Mouse (Mus musculus) limb, embryonic 13.5 days (tissue): Measurements from ENCODE around the gene Lhfp. TPM values are rescaled to one million over a fixed set of nuclear protein-coding genes. Genes with fewer than 3 reads are reported as not detected.
A peak's percentile ranks its signal among the peaks of the same experiment; 100 is the strongest.

Source experiments
- ATAC-seq: fragments of 200-750 bp; cut with Nextera tagmentation; 2 replicates; pipeline ENCODE4 v1.8.0; 2017; ENCODE audit warnings: low read depth, moderate number of reproducible peaks, moderate TSS enrichment; ENCODE audit not compliant: low FRiP score
- H3K27ac ChIP-seq: fragments of 300-500 bp; sonication (generic); 2 replicates; pipeline ENCODE4 v1.5.1; 2015; ENCODE audit warnings: inconsistent platforms, mild to moderate bottlenecking, moderate library complexity
- H3K27me3 ChIP-seq: fragments of 300-500 bp; sonication (generic); 2 replicates; pipeline ENCODE4 v1.6.1; 2015; ENCODE audit warnings: mild to moderate bottlenecking, inconsistent platforms
- H3K36me3 ChIP-seq: fragments of 300-500 bp; sonication (generic); 2 replicates; pipeline ENCODE4 v1.6.1; 2015; ENCODE audit warnings: inconsistent platforms, mild to moderate bottlenecking, moderate library complexity
- H3K4me1 ChIP-seq: fragments of 300-500 bp; sonication (generic); 2 replicates; pipeline ENCODE4 v1.6.1; 2015; ENCODE audit warnings: inconsistent platforms
- H3K4me2 ChIP-seq: fragments of 300-500 bp; sonication (generic); replicated peaks from 2 replicates; pipeline ENCODE4 v1.6.1; 2015; ENCODE audit warnings: inconsistent platforms, mild to moderate bottlenecking, moderate library complexity
- H3K4me3 ChIP-seq: fragments of 300-500 bp; sonication (generic); 2 replicates; pipeline ENCODE4 v1.5.1; 2015; ENCODE audit warnings: moderate library complexity, mild to moderate bottlenecking, inconsistent platforms
- H3K9ac ChIP-seq: fragments of 300-500 bp; sonication (generic); 2 replicates; pipeline ENCODE4 v1.6.1; 2015; ENCODE audit warnings: mild to moderate bottlenecking, inconsistent platforms
- H3K9me3 ChIP-seq: fragments of 300-500 bp; sonication (generic); 2 replicates; pipeline ENCODE4 v1.6.1; 2016; ENCODE audit warnings: inconsistent platforms
- WGBS: fragments of 180-500 bp; shearing (Covaris S2); methylation state at CpG from one replicate; pipeline ENCODE4 v1.1.7; 2015; 5-methylcytosine and 5-hydroxymethylcytosine counted together
- polyA plus RNA-seq: library from polyadenylated mRNA; unstranded; fragments of >200 nt; fragmentation: Nextera tagmentation; extraction: Ambion mirVana; gene quantifications from 2 replicates; pipeline ENCODE4 v1.2.1, GENCODE M21; 2015

The Lhfp gene
- 94.2 and 98.0 TPM in 2 replicates for polyA plus RNA-seq

DNA sequence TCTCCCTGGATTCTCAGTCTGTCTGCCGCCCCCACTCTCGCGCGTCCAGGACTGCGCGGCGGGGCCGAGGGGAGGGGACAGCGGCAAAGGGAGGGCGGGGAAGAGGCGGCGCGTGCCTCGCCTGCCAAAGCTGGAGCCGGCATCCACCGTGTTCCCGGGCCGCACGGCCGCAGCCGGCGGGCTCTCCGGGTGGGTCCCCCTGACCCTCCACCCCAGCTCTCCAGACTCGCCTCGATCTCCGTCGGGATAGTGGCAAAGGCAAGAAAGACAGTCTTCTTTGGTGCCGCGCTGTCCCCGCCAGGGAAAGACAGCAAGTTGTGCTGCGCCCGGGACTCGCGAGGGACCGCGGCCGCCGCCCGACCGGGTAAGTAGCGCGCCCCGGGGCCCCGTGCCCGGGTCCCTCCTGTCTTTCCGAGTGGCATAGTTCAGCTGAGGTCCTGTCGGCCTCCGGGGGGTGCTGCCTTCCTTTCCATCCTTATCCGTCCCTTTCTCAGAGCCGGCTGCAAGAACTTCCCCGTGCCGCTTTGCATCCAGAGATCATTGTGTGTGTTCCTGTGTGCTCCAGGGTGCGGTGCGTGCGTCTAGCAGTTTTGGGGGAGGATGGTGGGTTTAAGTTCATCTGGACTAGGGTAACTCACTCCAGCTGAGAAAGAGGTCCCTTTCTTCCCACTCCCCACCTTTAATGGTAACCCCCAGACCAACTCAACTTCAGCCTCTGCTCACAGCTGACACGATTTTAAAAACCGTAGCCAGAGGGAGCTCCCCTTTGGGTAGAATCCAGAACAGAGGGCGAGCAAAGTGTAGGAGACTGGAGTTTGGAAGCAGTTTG is at the start of gene Lhfp:
Gene Lhfp, plus strand, starts transcription at position 118 of the 829 bp plus-strand sequence.
- peak; percentile 90 for ATAC-seq
- H3K9me3 ChIP-seq, result no peaks in the 10 kb centered on the region
- H3K27me3 ChIP-seq, result peaks cover 5% of the 10 kb centered on the region; the same call in 1 of the 2 replicates
- H3K36me3 ChIP-seq, result no peaks in the 10 kb centered on the region
- peak within 1 kb of the TSS; percentile 85 for H3K4me2 ChIP-seq
- peaks cover 55% of the 10 kb centered on the region for H3K4me1 ChIP-seq
- H3K27ac ChIP-seq, result peak within 1 kb of the TSS; percentile 87
- WGBS, result under 1% methylated on average over 57 of the region's 58 CpGs
- peak within 1 kb of the TSS; percentile 88 for H3K9ac ChIP-seq
- peak within 1 kb of the TSS; percentile 77 for H3K4me3 ChIP-seq

DNA sequence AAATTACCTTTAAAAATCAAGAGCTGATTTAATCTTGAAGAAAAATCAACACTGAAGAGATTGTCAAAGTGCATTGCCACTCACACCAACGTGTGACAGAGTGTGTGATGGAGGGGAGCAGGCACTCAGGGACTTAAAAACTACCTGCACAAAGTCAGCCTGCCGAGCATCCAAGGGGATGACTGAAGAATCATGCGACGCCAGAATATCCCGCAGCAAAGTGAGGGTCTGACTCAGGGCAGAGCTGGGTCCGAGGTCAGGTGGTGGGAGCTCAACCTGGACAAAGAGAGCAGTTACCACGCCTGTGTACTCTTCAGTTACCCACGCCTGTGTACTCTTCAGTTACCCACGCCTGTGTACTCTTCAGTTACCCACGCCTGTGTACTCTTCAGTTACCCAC is 48.0 kb upstream of the Lhfp start:
- no peak overlapping the region for H3K9ac ChIP-seq
- peaks cover 77% of the 10 kb centered on the region for H3K36me3 ChIP-seq
- no peaks in the 10 kb centered on the region for H3K9me3 ChIP-seq
- 90% methylated on average over 9 of the region's 10 CpGs for WGBS
- H3K27me3 ChIP-seq, result no peaks in the 10 kb centered on the region
- no peak overlapping the region for H3K4me2 ChIP-seq
- H3K4me3 ChIP-seq, result no peak overlapping the region
- no peak for ATAC-seq
- H3K4me1 ChIP-seq, result no peaks in the 10 kb centered on the region
- no peak overlapping the region for H3K27ac ChIP-seq

DNA sequence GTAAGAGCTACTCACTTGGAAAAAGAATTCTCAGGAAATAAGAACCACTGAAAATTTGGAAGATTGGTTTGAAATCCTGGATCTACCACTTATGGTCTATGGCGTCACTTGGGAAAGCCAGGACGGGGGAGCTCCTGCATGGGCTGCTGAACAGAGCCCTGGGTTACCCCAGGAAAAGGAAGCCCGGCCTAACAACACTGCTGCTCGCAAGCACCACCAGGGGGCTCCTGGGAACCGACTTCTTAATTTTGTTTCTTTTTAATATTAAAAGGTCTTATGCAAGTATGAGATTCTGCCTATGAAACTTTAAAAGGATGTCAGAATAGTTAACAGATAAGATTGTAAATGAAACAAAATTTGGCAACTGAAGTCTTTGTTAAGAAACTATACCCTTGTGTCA is 46.7 kb upstream of the Lhfp start:
- H3K27me3 ChIP-seq, result no peaks in the 10 kb centered on the region
- ATAC-seq, result no peak
- H3K4me2 ChIP-seq, result no peak overlapping the region
- no peak overlapping the region for H3K4me3 ChIP-seq
- peaks cover 3% of the 10 kb centered on the region; the same call in 1 of the 2 replicates for H3K4me1 ChIP-seq
- H3K36me3 ChIP-seq, result peaks cover 76% of the 10 kb centered on the region
- H3K9me3 ChIP-seq, result no peaks in the 10 kb centered on the region
- no peak overlapping the region for H3K9ac ChIP-seq
- H3K27ac ChIP-seq, result no peak overlapping the region
- 69% methylated on average over 5 of the region's 5 CpGs for WGBS

DNA sequence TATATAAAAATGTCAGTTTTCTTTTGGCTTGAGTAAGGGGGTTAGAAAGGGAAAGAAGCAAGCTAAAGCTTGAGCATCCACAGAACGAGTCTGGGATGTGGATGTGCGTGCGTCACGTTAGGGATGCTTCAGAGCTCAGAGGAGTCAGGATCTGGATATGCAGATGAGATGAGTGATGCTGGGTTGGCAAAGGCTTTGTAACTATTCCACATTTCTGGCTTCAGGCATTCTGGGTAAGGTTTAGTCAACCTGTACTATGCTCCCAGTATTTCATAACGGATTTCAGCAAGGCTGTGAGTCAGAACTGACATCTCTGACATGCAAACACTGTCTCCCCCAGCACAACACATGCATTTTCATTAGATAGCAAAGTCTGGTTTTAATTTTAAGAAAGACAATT is 44.7 kb upstream of the Lhfp start:
- H3K9ac ChIP-seq, result no peak overlapping the region
- H3K4me2 ChIP-seq, result no peak overlapping the region
- peaks cover 3% of the 10 kb centered on the region; the same call in 1 of the 2 replicates for H3K4me1 ChIP-seq
- WGBS, result 87% methylated on average over 5 of the region's 5 CpGs
- peaks cover under 1% of the 10 kb centered on the region; the same call in 1 of the 2 replicates for H3K27me3 ChIP-seq
- no peaks in the 10 kb centered on the region for H3K9me3 ChIP-seq
- ATAC-seq, result no peak
- no peak overlapping the region for H3K27ac ChIP-seq
- H3K36me3 ChIP-seq, result peaks cover 81% of the 10 kb centered on the region
- no peak overlapping the region for H3K4me3 ChIP-seq

DNA sequence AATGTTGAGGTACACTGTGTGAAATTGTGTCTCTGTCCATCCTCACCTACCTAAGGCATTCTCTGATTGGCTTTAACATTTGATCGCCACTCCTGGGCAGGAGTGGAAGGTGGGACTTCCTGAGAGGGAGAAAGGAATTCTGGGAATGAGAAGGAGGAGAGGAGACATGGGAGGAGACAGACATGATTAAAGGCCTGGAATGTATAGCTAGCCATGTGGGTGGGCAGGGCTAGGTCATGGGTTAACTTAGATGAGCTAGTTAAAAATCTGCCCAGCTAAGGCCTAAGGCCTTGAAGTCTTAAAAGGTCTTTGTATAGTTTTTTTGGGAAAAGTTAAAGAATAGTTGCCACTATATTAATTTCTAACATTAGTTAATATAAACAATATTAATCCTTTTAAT is 43.9 kb upstream of the Lhfp start:
- Histone ChIP-seq H3K9ac (no peak overlapping the region), H3K27me3 (peaks cover 3% of the 10 kb centered on the region; the same call in 1 of the 2 replicates), H3K4me2 (no peak overlapping the region), H3K4me1 (peaks cover 7% of the 10 kb centered on the region; the same call in 1 of the 2 replicates), H3K36me3 (peaks cover 81% of the 10 kb centered on the region), H3K4me3 (no peak overlapping the region), H3K27ac (no peak overlapping the region), H3K9me3 (no peaks in the 10 kb centered on the region)
- no peak for ATAC-seq
- WGBS, result 68% methylated on average over 1 of the region's 1 CpGs

DNA sequence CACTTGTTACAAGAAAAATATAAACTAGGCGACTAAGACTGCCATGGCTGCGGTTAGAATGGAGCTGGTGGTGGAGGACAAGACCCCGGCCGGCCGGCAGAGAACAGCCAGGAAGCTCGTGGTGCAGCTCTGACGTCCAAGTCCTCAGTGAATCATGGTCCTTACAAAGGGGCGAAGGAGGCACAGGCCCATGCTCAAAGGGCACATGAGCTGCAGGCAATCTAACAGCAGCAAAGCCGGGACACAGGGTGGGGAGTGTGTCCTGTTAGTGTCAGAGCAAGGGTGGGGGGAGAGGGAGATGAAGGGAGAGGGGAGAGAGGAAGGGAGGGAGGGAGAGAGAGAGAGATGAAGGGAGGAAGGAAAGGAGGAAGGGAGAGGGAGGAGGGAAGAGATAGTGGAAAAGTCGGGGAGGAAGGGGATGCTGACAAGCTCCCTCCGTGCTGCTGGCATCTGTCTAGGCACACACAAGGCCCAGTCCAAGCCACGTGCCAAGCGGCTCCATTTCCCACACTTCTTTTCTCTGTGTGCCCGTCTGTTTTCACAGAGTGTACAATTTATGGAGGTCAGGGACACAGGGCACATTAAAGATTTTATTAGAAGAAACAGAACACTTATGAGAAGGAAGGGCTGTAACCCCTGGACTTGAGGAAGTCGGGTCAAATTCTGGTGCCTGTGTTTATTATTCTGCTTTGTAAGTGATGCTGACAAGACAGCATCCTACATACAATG is 42.1 kb upstream of the Lhfp start:
- no peak overlapping the region for H3K4me2 ChIP-seq
- WGBS, result 55% methylated on average over 15 of the region's 15 CpGs
- no peak for ATAC-seq
- H3K27me3 ChIP-seq, result peaks cover 3% of the 10 kb centered on the region; the same call in 1 of the 2 replicates
- H3K27ac ChIP-seq, result no peak overlapping the region
- no peak overlapping the region for H3K9ac ChIP-seq
- H3K4me3 ChIP-seq, result no peak overlapping the region
- H3K36me3 ChIP-seq, result peaks cover 68% of the 10 kb centered on the region
- peaks cover 7% of the 10 kb centered on the region; the same call in 1 of the 2 replicates for H3K4me1 ChIP-seq
- H3K9me3 ChIP-seq, result no peaks in the 10 kb centered on the region

DNA sequence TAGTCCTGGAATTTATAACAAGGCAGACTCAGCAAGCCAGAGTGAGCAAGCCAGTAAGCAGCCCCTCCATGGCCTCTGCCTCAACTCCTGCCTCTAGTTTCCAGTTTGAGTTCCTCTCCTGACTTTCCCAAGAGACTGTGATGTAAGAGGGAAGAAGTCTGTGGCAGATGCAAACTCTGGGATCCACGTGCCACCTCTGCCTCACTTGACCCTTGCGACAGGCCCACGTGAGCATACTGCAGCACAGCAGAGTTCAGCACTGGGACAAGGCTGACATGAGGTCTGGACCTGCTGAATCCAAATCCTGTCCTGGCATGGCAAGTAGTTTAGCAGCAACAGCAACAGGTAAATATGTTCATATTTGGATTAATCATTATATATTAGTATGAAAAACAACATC is 41.3 kb upstream of the Lhfp start:
- H3K36me3 ChIP-seq, result peaks cover 69% of the 10 kb centered on the region
- peaks cover 3% of the 10 kb centered on the region; the same call in 1 of the 2 replicates for H3K27me3 ChIP-seq
- H3K4me2 ChIP-seq, result no peak overlapping the region
- ATAC-seq, result no peak
- no peak overlapping the region for H3K27ac ChIP-seq
- WGBS, result 68% methylated on average over 3 of the region's 3 CpGs
- no peaks in the 10 kb centered on the region for H3K9me3 ChIP-seq
- H3K9ac ChIP-seq, result no peak overlapping the region
- H3K4me1 ChIP-seq, result peaks cover 7% of the 10 kb centered on the region; the same call in 1 of the 2 replicates
- H3K4me3 ChIP-seq, result no peak overlapping the region

DNA sequence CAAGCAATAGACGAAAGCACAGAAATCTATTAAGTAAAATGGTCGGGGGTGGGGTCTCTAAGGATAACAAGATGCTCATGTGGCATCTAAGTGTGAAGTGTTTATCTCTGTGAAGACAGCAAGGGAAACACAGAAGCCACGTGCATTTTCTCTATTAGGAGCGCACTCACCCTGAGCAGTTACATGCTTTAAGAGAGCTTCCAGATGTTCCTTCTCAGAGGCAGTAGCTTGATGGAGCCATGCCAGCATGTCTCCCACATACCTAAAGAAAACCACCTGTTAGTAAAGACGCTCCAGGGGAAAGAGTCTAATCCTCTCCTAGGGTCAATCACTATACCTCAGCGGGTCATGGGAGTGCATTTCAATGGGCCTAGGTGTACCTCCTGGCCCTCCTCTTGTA is 39.3 kb upstream of the Lhfp start:
- Histone ChIP-seq H3K9ac (no peak overlapping the region), H3K27me3 (peaks cover 3% of the 10 kb centered on the region; the same call in 1 of the 2 replicates), H3K27ac (no peak overlapping the region), H3K4me3 (no peak overlapping the region), H3K4me1 (peaks cover 7% of the 10 kb centered on the region; the same call in 1 of the 2 replicates), H3K4me2 (no peak overlapping the region), H3K9me3 (no peaks in the 10 kb centered on the region), H3K36me3 (peaks cover 69% of the 10 kb centered on the region)
- peak; percentile 28; the same call in 1 of the 2 replicates for ATAC-seq
- 38% methylated on average over 6 of the region's 6 CpGs for WGBS

DNA sequence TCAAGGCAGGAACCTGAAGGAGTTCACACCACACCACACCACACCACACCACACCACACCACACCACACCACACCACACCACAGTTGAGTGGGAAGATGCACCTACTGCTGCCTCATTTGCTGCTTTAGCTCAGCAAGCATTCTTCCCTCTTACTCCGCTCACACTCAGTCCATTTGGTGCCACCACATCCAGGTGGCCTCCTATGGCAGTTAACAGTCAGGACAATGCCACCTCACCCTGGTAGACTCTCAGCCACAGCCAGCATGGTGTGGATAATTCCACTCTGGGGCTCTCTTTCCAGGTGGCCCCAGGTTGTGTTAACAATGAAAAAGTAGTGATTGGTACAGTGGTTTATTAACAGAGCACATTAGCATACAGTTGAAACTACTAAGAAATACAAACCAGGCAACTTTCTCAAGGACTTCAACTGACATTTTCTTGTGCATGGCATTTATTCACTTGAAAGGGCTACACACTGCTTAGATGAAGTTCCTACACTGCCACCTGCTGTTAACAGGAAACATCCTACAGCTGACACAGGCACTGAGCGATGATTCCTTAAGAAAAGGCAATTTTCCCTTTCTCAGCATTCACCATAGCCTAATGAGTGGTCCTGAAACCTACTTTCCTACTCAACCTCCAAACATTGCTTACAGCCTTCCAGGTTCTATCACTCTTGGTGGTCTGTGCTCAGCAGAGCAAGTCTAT is 36.8 kb upstream of the Lhfp start:
- 72% methylated on average over 2 of the region's 2 CpGs for WGBS
- H3K4me1 ChIP-seq, result 0 out of 2 replicates have a peak, but pooled peaks cover 4% of the 10 kb centered on the region
- H3K27ac ChIP-seq, result no peak overlapping the region
- no peak overlapping the region for H3K4me2 ChIP-seq
- peaks cover 69% of the 10 kb centered on the region for H3K36me3 ChIP-seq
- peaks cover 3% of the 10 kb centered on the region; the same call in 1 of the 2 replicates for H3K27me3 ChIP-seq
- no peaks in the 10 kb centered on the region for H3K9me3 ChIP-seq
- H3K9ac ChIP-seq, result no peak overlapping the region
- H3K4me3 ChIP-seq, result no peak overlapping the region
- ATAC-seq, result no peak

DNA sequence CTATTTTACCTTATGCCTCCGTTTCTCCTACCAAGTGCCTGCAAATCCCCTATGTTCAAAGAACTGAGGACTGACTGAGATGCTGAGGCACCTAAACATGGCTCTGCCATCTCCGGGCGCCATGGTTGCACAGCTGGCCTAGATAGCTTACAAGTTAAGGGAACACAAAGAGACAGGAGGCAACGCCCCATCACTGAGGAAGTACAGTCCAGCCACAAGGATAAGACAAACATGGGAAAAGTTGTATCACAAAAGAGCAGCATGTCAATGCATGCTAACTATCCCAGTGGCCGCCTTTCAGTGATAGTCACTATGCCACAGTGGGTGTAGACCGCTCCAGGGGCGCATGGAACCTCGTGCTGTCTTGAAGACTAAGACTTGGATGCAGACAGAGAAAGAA is 33.9 kb upstream of the Lhfp start:
- H3K4me2 ChIP-seq, result no peak overlapping the region
- ATAC-seq, result no peak
- H3K9me3 ChIP-seq, result no peaks in the 10 kb centered on the region
- WGBS, result 96% methylated on average over 8 of the region's 8 CpGs
- H3K9ac ChIP-seq, result no peak overlapping the region
- H3K27me3 ChIP-seq, result no peaks in the 10 kb centered on the region
- H3K4me3 ChIP-seq, result no peak overlapping the region
- H3K36me3 ChIP-seq, result peaks cover 56% of the 10 kb centered on the region
- no peaks in the 10 kb centered on the region for H3K4me1 ChIP-seq
- H3K27ac ChIP-seq, result no peak overlapping the region

DNA sequence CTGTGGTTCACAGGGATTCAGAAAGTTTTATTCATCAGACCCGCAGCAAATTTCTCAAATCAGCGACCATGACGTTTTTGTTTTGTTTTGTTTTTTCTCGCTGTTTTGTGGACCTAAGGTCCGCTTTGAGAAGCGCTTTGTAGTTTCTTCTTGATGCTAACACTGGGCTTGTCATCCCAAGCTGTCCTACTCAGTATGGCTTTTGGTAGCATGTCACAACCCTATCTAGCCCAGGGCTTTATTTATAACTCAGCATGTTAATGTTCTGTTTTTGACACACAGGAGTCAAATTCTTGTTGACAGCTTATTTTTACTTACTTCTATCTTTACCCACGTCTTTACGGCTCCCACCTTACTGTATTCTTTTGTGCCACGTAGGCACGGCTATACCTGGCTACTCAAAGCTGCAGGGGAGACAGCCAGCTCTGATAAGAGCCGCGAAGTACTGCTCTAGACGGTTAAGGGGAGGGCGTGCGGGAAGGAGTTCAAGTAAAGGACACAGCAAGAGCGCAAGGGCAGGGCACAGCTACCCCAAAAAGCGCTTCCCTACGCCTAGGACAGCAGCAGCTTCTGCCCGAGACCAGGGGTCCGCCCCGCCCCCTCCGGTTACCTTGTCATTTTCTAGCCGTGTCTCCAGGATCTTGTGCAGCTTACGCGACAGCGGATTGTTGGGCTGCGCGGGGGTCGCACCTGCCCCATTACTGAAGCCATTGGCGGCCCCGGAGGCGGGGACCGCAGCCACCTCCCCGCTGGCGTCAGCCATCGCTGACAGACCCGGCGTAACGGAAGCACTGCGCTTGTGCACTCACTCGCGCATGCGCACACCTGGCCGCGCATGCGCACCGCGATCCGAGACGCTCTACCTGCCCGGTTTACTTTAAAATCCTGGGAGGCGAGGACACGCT is 24.6 kb upstream of the Lhfp start, which contains the start of gene Cog6:
Gene Cog6, minus strand, starts transcription at position 802 of the 905 bp plus-strand sequence.
- H3K27ac ChIP-seq, result peak within 1 kb of the TSS; percentile 69; the same call in 1 of the 2 replicates
- no peaks in the 10 kb centered on the region for H3K9me3 ChIP-seq
- peak within 1 kb of the TSS; percentile 72 for H3K4me3 ChIP-seq
- peak within 1 kb of the TSS; percentile 80 for H3K9ac ChIP-seq
- no peaks in the 10 kb centered on the region for H3K27me3 ChIP-seq
- peaks cover 11% of the 10 kb centered on the region for H3K4me1 ChIP-seq
- H3K36me3 ChIP-seq, result peaks cover 14% of the 10 kb centered on the region
- WGBS, result 6% methylated on average over 53 of the region's 53 CpGs
- peak within 1 kb of the TSS; percentile 79 for H3K4me2 ChIP-seq
- peak; percentile 93 for ATAC-seq
